Mouse (Mus musculus): ENCODE data around the gene Emc6. TPM values are rescaled to one million over a fixed set of nuclear protein-coding genes. Genes with fewer than 3 reads are reported as not detected.

Emc6 gene
- 116 TPM in 2 replicates for polyA plus RNA-seq (2015; fragmentation: Nextera tagmentation; extraction: Ambion mirVana)

- Histone ChIP-seq H3K4me2 (peak within 1 kb of the TSS; percentile 82), H3K27me3 (replicated peaks) (no peaks in the 10 kb centered on the region), H3K9ac (peak within 1 kb of the TSS; percentile 85), H3K36me3 (replicated peaks) (no peaks in the 10 kb centered on the region), H3K4me3 (peak within 1 kb of the TSS; percentile 96), H3K27ac (peak within 1 kb of the TSS; percentile 88), H3K9me3 (no peaks in the 10 kb centered on the region), H3K4me1 (peaks cover 38% of the 10 kb centered on the region)
- WGBS, result under 1% methylated on average over 81 of the region's 81 CpGs
- ATAC-seq (replicated peaks), result peak; percentile 98
Measured at GRCm38 (mm10) chr11:73176608-73177508, at the start of gene Emc6, which contains the start of gene Tax1bp3. Gene Emc6 (minus strand): TSS chr11:73177037. Gene Tax1bp3 (plus strand): TSS chr11:73177083.

GRCm38 (mm10) chr11:73225856-73226255 is 49.0 kb upstream of the Emc6 start:
- no peak for ATAC-seq (replicated peaks)
- Histone ChIP-seq H3K27ac (no peak overlapping the region), H3K4me1 (no peaks in the 10 kb centered on the region), H3K36me3 (replicated peaks) (no peaks in the 10 kb centered on the region), H3K4me2 (no peak overlapping the region), H3K9ac (no peak overlapping the region), H3K4me3 (no peak overlapping the region), H3K9me3 (no peaks in the 10 kb centered on the region), H3K27me3 (replicated peaks) (no peaks in the 10 kb centered on the region)
- WGBS, result 91% methylated on average over 6 of the region's 6 CpGs

- H3K4me3 ChIP-seq, result no peak overlapping the region
- no peaks in the 10 kb centered on the region for H3K9me3 ChIP-seq
- H3K9ac ChIP-seq, result no peak overlapping the region
- no peak for ATAC-seq (replicated peaks)
- no peaks in the 10 kb centered on the region for H3K36me3 ChIP-seq (replicated peaks)
- H3K4me1 ChIP-seq, result no peaks in the 10 kb centered on the region
- H3K27ac ChIP-seq, result no peak overlapping the region
- WGBS, result 74% methylated on average over 2 of the region's 2 CpGs
- H3K4me2 ChIP-seq, result no peak overlapping the region
- no peaks in the 10 kb centered on the region for H3K27me3 ChIP-seq (replicated peaks)
Measured at GRCm38 (mm10) chr11:73223966-73224365, 47.1 kb upstream of the Emc6 start.

- no peaks in the 10 kb centered on the region for H3K27me3 ChIP-seq (replicated peaks)
- H3K27ac ChIP-seq, result no peak overlapping the region
- H3K36me3 ChIP-seq (replicated peaks), result no peaks in the 10 kb centered on the region
- H3K4me3 ChIP-seq, result no peak overlapping the region
- no peak for ATAC-seq (replicated peaks)
- H3K9ac ChIP-seq, result no peak overlapping the region
- no peaks in the 10 kb centered on the region for H3K9me3 ChIP-seq
- no peak overlapping the region for H3K4me2 ChIP-seq
- 54% methylated on average over 5 of the region's 5 CpGs for WGBS
- no peaks in the 10 kb centered on the region for H3K4me1 ChIP-seq
Measured at GRCm38 (mm10) chr11:73222846-73223245, 46.0 kb upstream of the Emc6 start.

GRCm38 (mm10) chr11:73220651-73221050 is 43.8 kb upstream of the Emc6 start:
- Histone ChIP-seq H3K4me3 (no peak overlapping the region), H3K9me3 (no peaks in the 10 kb centered on the region), H3K4me2 (no peak overlapping the region), H3K4me1 (no peaks in the 10 kb centered on the region), H3K36me3 (replicated peaks) (no peaks in the 10 kb centered on the region), H3K27me3 (replicated peaks) (no peaks in the 10 kb centered on the region), H3K27ac (no peak overlapping the region), H3K9ac (no peak overlapping the region)
- WGBS, result 84% methylated on average over 1 of the region's 1 CpGs
- ATAC-seq (replicated peaks), result no peak

GRCm38 (mm10) chr11:73219671-73220070 is 42.8 kb upstream of the Emc6 start:
- WGBS, result 60% methylated on average over 2 of the region's 2 CpGs

GRCm38 (mm10) chr11:73213956-73214355 is 37.1 kb upstream of the Emc6 start:
- no peaks in the 10 kb centered on the region for H3K9me3 ChIP-seq
- 85% methylated on average over 3 of the region's 3 CpGs for WGBS
- no peak overlapping the region for H3K4me2 ChIP-seq
- ATAC-seq (replicated peaks), result no peak
- H3K4me3 ChIP-seq, result no peak overlapping the region
- H3K36me3 ChIP-seq (replicated peaks), result no peaks in the 10 kb centered on the region
- H3K9ac ChIP-seq, result no peak overlapping the region
- H3K4me1 ChIP-seq, result no peaks in the 10 kb centered on the region
- no peak overlapping the region for H3K27ac ChIP-seq
- no peaks in the 10 kb centered on the region for H3K27me3 ChIP-seq (replicated peaks)

More at GRCm38 (mm10) chr11:73219671-73220070, 42.8 kb upstream of the Emc6 start:
- Histone ChIP-seq H3K4me1 (no peaks in the 10 kb centered on the region), H3K4me2 (no peak overlapping the region), H3K27me3 (replicated peaks) (no peaks in the 10 kb centered on the region), H3K4me3 (no peak overlapping the region), H3K36me3 (replicated peaks) (no peaks in the 10 kb centered on the region), H3K9me3 (no peaks in the 10 kb centered on the region), H3K9ac (no peak overlapping the region), H3K27ac (no peak overlapping the region)
- ATAC-seq (replicated peaks), result no peak

GRCm38 (mm10) chr11:73207621-73208020 is 30.8 kb upstream of the Emc6 start:
- Histone ChIP-seq H3K27me3 (replicated peaks) (no peaks in the 10 kb centered on the region), H3K9me3 (no peaks in the 10 kb centered on the region), H3K27ac (no peak overlapping the region), H3K9ac (no peak overlapping the region), H3K4me2 (no peak overlapping the region), H3K36me3 (replicated peaks) (no peaks in the 10 kb centered on the region), H3K4me1 (no peaks in the 10 kb centered on the region), H3K4me3 (no peak overlapping the region)
- no peak for ATAC-seq (replicated peaks)
- WGBS, result 85% methylated on average over 2 of the region's 2 CpGs

GRCm38 (mm10) chr11:73205194-73205593 is 28.4 kb upstream of the Emc6 start:
- Histone ChIP-seq H3K9ac (no peak overlapping the region), H3K4me1 (no peaks in the 10 kb centered on the region), H3K27ac (no peak overlapping the region), H3K36me3 (replicated peaks) (no peaks in the 10 kb centered on the region), H3K9me3 (no peaks in the 10 kb centered on the region), H3K4me2 (no peak overlapping the region), H3K27me3 (replicated peaks) (no peaks in the 10 kb centered on the region), H3K4me3 (no peak overlapping the region)
- 86% methylated on average over 7 of the region's 7 CpGs for WGBS
- no peak for ATAC-seq (replicated peaks)

- Histone ChIP-seq H3K4me1 (peaks cover 6% of the 10 kb centered on the region; the same call in 1 of the 2 replicates), H3K27ac (no peak overlapping the region), H3K9ac (no peak overlapping the region), H3K4me3 (no peak overlapping the region), H3K4me2 (no peak overlapping the region), H3K9me3 (no peaks in the 10 kb centered on the region), H3K27me3 (replicated peaks) (no peaks in the 10 kb centered on the region), H3K36me3 (replicated peaks) (no peaks in the 10 kb centered on the region)
- WGBS, result 87% methylated on average over 8 of the region's 8 CpGs
- ATAC-seq (replicated peaks), result no peak
Measured at GRCm38 (mm10) chr11:73203895-73204294, 27.1 kb upstream of the Emc6 start.

- Histone ChIP-seq H3K4me1 (peaks cover 27% of the 10 kb centered on the region), H3K9ac (no peak overlapping the region), H3K27me3 (replicated peaks) (no peaks in the 10 kb centered on the region), H3K9me3 (no peaks in the 10 kb centered on the region), H3K36me3 (replicated peaks) (no peaks in the 10 kb centered on the region), H3K27ac (no peak overlapping the region), H3K4me3 (no peak overlapping the region), H3K4me2 (no peak overlapping the region)
- 33% methylated on average over 4 of the region's 4 CpGs for WGBS
- no peak for ATAC-seq (replicated peaks)
Measured at GRCm38 (mm10) chr11:73201597-73201996, 24.8 kb upstream of the Emc6 start.

- no peak overlapping the region for H3K27ac ChIP-seq
- no peak overlapping the region for H3K4me3 ChIP-seq
- H3K4me2 ChIP-seq, result no peak overlapping the region
- ATAC-seq (replicated peaks), result no peak
- WGBS, result 68% methylated on average over 2 of the region's 2 CpGs
- H3K9ac ChIP-seq, result no peak overlapping the region
- peaks cover 28% of the 10 kb centered on the region for H3K4me1 ChIP-seq
- no peaks in the 10 kb centered on the region for H3K9me3 ChIP-seq
- H3K27me3 ChIP-seq (replicated peaks), result no peaks in the 10 kb centered on the region
- no peaks in the 10 kb centered on the region for H3K36me3 ChIP-seq (replicated peaks)
Measured at GRCm38 (mm10) chr11:73201021-73201420, 24.2 kb upstream of the Emc6 start.

- ATAC-seq (replicated peaks), result 0 out of 2 replicates have a peak, but pooled peaks have one; percentile 1
- Histone ChIP-seq H3K9ac (peak overlapping the region; percentile 87), H3K27ac (no peak overlapping the region), H3K4me1 (peaks cover 28% of the 10 kb centered on the region), H3K4me2 (peak overlapping the region; percentile 87), H3K36me3 (replicated peaks) (0 out of 2 replicates have a peak, but pooled peaks cover 5% of the 10 kb centered on the region), H3K4me3 (peak overlapping the region; percentile 85), H3K27me3 (replicated peaks) (no peaks in the 10 kb centered on the region), H3K9me3 (no peaks in the 10 kb centered on the region)
- WGBS, result 3% methylated on average over 12 of the region's 12 CpGs
Measured at GRCm38 (mm10) chr11:73199879-73200278, 23.0 kb upstream of the Emc6 start.

Measured in midbrain, embryonic 15.5 days (tissue).